24 mouse cellular contexts compared by ENCODE assay signal in the genomic region with DNA sequence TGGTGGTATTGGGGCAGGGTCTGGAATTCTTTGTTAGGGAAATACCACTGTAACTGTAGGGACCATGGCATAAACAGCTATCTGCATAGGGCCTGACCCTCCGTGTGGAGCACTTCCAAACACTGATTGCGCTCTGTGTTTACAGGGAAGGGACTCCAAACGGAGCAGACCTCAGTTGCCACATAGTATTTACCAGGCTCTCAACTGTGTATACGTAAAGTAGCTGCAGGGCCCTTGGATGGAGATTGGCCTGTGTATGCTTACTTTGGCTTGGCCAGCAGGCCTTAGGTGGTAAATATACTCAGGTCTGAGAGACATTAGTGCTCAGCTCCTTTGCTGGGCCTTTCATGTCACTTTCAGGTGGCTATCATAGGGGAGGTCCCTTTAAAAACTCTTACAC. TPM values are rescaled to one million over a fixed set of nuclear protein-coding genes. Genes with fewer than 3 reads are reported as not detected.
A peak's percentile ranks its signal among the peaks of the same experiment; 100 is the strongest.
DNase-seq lines count a peak whose midpoint lies in the region; ATAC-seq lines count a peak whose summit lies in the region.
"Had no signal": no experiment of that assay in that cellular context is flagged by ENCODE, and none has a peak within 500 bp of the region (broad histone marks: within the 10 kb centered on the region; RNA-seq: fewer than 3 reads in every experiment).

No protein-coding gene starts in this region.

- no peak overlapping the region for H3K4me3 ChIP-seq in heart, embryonic 13.5 days
- no peak overlapping the region for H3K4me3 ChIP-seq in lung, embryonic 15.5 days
- H3K4me3 ChIP-seq in embryonic facial prominence, embryonic 15.5 days (replicated peaks): no peak overlapping the region
- H3K4me3 ChIP-seq in limb, embryonic 15.5 days: no peak overlapping the region
- H3K4me3 ChIP-seq: heart, embryonic 12.5 days; hindbrain, embryonic 13.5 days; layer of hippocampus, adult 2 months; midbrain, embryonic 15.5 days; neural tube, embryonic 12.5 days had no signal

- 83% methylated on average over 4 of the region's 4 CpGs for WGBS in heart, embryonic 13.5 days
- WGBS in lung, embryonic 15.5 days: 52% methylated on average over 4 of the region's 4 CpGs
- 47% methylated on average over 4 of the region's 4 CpGs for WGBS in embryonic facial prominence, embryonic 15.5 days
- whole genome bisulfite sequencing in limb, embryonic 15.5 days: 60% methylated on average over 4 of the region's 4 CpGs

- H3K4me2 ChIP-seq in heart, embryonic 13.5 days: no peak overlapping the region
- H3K4me2 ChIP-seq in lung, embryonic 15.5 days: no peak overlapping the region
- H3K4me2 ChIP-seq in embryonic facial prominence, embryonic 15.5 days (replicated peaks): no peak overlapping the region
- no peak overlapping the region for H3K4me2 ChIP-seq in limb, embryonic 15.5 days
- H3K4me2 ChIP-seq: heart, embryonic 12.5 days; hindbrain, embryonic 13.5 days; midbrain, embryonic 15.5 days; neural tube, embryonic 12.5 days had no signal

- peaks cover 29% of the 10 kb centered on the region for H3K36me3 ChIP-seq in heart, embryonic 13.5 days
- peaks cover 26% of the 10 kb centered on the region; the same call in 1 of the 2 replicates for H3K36me3 ChIP-seq in lung, embryonic 15.5 days
- H3K36me3 ChIP-seq in embryonic facial prominence, embryonic 15.5 days: peaks cover 17% of the 10 kb centered on the region
- H3K36me3 ChIP-seq in limb, embryonic 15.5 days: peaks cover 17% of the 10 kb centered on the region
- H3K36me3 ChIP-seq: midbrain, embryonic 15.5 days had no signal

- ATAC-seq in heart, embryonic 13.5 days (ENCODE audit: extremely low read depth, insufficient number of reproducible peaks, low FRiP score, low TSS enrichment): no peak
- ATAC-seq in lung, embryonic 15.5 days (ENCODE audit: borderline replicate concordance, extremely low read depth, low FRiP score, low TSS enrichment): no peak
- no peak for ATAC-seq in embryonic facial prominence, embryonic 15.5 days (ENCODE audit: insufficient number of reproducible peaks, low FRiP score, low TSS enrichment, low read depth)
- ATAC-seq in limb, embryonic 15.5 days (ENCODE audit: insufficient number of reproducible peaks, low FRiP score, low TSS enrichment, low read depth): no peak
- ATAC-seq: CD4-positive, CD25-positive, alpha-beta regulatory T cell, adult 4 months; midbrain, embryonic 15.5 days had no signal

- no peak for DNase-seq in heart, adult 8-10 months (ENCODE audit: low spot score)
- no peak for DNase-seq in lung, postnatal 25 days (ENCODE audit: low spot score)
- no peak for DNase-seq in spleen, adult 12 weeks (ENCODE audit: low spot score)
- no peak for DNase-seq in kidney, adult 8-10 months
- DNase-seq: adrenal gland, postnatal 14 days; cerebellum, adult 2 months; cerebellum, postnatal 36 days; embryo, embryonic 11 days; forebrain, postnatal 0 days; kidney, adult 11 months; kidney, postnatal 14 days; lung, postnatal 10 days; retina, postnatal 1 day; thymus, postnatal 25 days had no signal

- no peaks in the 10 kb centered on the region for H3K27me3 ChIP-seq in heart, embryonic 13.5 days (replicated peaks)
- no peaks in the 10 kb centered on the region for H3K27me3 ChIP-seq in lung, embryonic 15.5 days
- no peaks in the 10 kb centered on the region for H3K27me3 ChIP-seq in embryonic facial prominence, embryonic 15.5 days
- no peaks in the 10 kb centered on the region for H3K27me3 ChIP-seq in limb, embryonic 15.5 days
- H3K27me3 ChIP-seq: heart, embryonic 12.5 days; hindbrain, embryonic 13.5 days; midbrain, embryonic 15.5 days; neural tube, embryonic 12.5 days had no signal

- no peaks in the 10 kb centered on the region for H3K9me3 ChIP-seq in heart, embryonic 13.5 days
- no peaks in the 10 kb centered on the region for H3K9me3 ChIP-seq in lung, embryonic 15.5 days
- H3K9me3 ChIP-seq in embryonic facial prominence, embryonic 15.5 days (replicated peaks): no peaks in the 10 kb centered on the region
- no peaks in the 10 kb centered on the region for H3K9me3 ChIP-seq in limb, embryonic 15.5 days
- H3K9me3 ChIP-seq: midbrain, embryonic 15.5 days; neural tube, embryonic 12.5 days had no signal

- peak overlapping the region; percentile 80; the same call in 1 of the 2 replicates for H3K27ac ChIP-seq in heart, embryonic 13.5 days (replicated peaks)
- 0 out of 2 replicates have a peak overlapping the region, but pooled peaks have one; percentile 26 for H3K27ac ChIP-seq in lung, embryonic 15.5 days
- peak overlapping the region; percentile 85 for H3K27ac ChIP-seq in embryonic facial prominence, embryonic 15.5 days (replicated peaks)
- peak overlapping the region; percentile 81 for H3K27ac ChIP-seq in limb, embryonic 15.5 days
- H3K27ac ChIP-seq: hindbrain, embryonic 13.5 days; layer of hippocampus, adult 2 months; midbrain, embryonic 15.5 days; neural tube, embryonic 12.5 days had no signal

- H3K4me1 ChIP-seq in heart, embryonic 13.5 days: peaks cover 85% of the 10 kb centered on the region
- H3K4me1 ChIP-seq in lung, embryonic 15.5 days: peaks cover 45% of the 10 kb centered on the region
- H3K4me1 ChIP-seq in embryonic facial prominence, embryonic 15.5 days: peaks cover 59% of the 10 kb centered on the region
- peaks cover 66% of the 10 kb centered on the region for H3K4me1 ChIP-seq in limb, embryonic 15.5 days

- no peak overlapping the region for H3K9ac ChIP-seq in heart, embryonic 13.5 days
- no peak overlapping the region for H3K9ac ChIP-seq in lung, embryonic 15.5 days
- no peak overlapping the region for H3K9ac ChIP-seq in embryonic facial prominence, embryonic 15.5 days
- H3K9ac ChIP-seq in limb, embryonic 15.5 days: no peak overlapping the region
- H3K9ac ChIP-seq: forebrain, postnatal 0 days; heart, embryonic 12.5 days; hindbrain, embryonic 13.5 days; midbrain, embryonic 15.5 days; neural tube, embryonic 12.5 days had no signal

RNA-seq across cellular contexts. Expression of gene Rasl11b, which starts 7.4 kb away (rescaled TPM):
- 79.7 and 88.1 TPM in 2 replicates for polyA plus RNA-seq in heart, embryonic 13.5 days (2015; fragmentation: Nextera tagmentation; extraction: Ambion mirVana)
- total RNA-seq in heart, adult 8-10 months (2022): 10 to 100 TPM; 36.0 to 52.1 (median 41.2) TPM
- polyA plus RNA-seq in lung, embryonic 15.5 days (2015; fragmentation: Nextera tagmentation; extraction: Ambion mirVana): 150 and 154 TPM in 2 replicates
- polyA plus RNA-seq in embryonic facial prominence, embryonic 15.5 days (2015; fragmentation: Nextera tagmentation; extraction: Ambion mirVana): 123 and 138 TPM in 2 replicates
- 126 and 133 TPM in 2 replicates for polyA plus RNA-seq in limb, embryonic 15.5 days (2015; fragmentation: Nextera tagmentation; extraction: Ambion mirVana)

Comparison
In these comparisons a context has a peak if more than half of its experiments do, and no peak if none do; other contexts are left out.
1. H3K27ac ChIP-seq: peak in every context shown above with its lines; median percentile 85 in embryonic facial prominence, embryonic 15.5 days; 81 in limb, embryonic 15.5 days; 80 in heart, embryonic 13.5 days; 26 in lung, embryonic 15.5 days.